Mouse (Mus musculus) E14TG2a.4 (cell line): ENCODE data around the gene Nfib.

Experiments
- H3K27me3 ChIP-seq: 2 replicates; pipeline ENCODE4 v1.6.1; 2014; ENCODE audit warnings: low read length, control low read depth; ENCODE audit not compliant: insufficient read depth
- H3K36me3 ChIP-seq: 2 replicates; pipeline ENCODE4 v1.6.1; 2014; ENCODE audit warnings: low read length, control low read depth; ENCODE audit not compliant: insufficient read depth
- H3K4me1 ChIP-seq: replicated peaks from 2 replicates; pipeline ENCODE4 v1.6.1; 2014; ENCODE audit warnings: low read depth, low read length, control low read depth
- H3K4me3 ChIP-seq: replicated peaks from 2 replicates; pipeline ENCODE4 v1.5.1; 2014; ENCODE audit warnings: mild to moderate bottlenecking, low read length
- H3K9me3 ChIP-seq: 2 replicates; pipeline ENCODE4 v1.6.1; 2014; ENCODE audit warnings: low read length, control low read depth
- CTCF ChIP-seq: conservative IDR thresholded peaks from 2 replicates; pipeline ENCODE4 v1.5.1; 2014; ENCODE audit warnings: low read length
- NANOG ChIP-seq: IDR thresholded peaks from 2 replicates; pipeline ENCODE4 v1.6.1; 2014; ENCODE audit warnings: borderline replicate concordance, low read length, mixed read lengths
- POU5F1 ChIP-seq: IDR thresholded peaks from 2 replicates; pipeline ENCODE4 v1.6.1; 2014; ENCODE audit warnings: low read length, borderline replicate concordance

Nfib gene

GRCm38 (mm10) chr4:82402666-82403065 is 302.9 kb downstream of the Nfib start:
- TF ChIP-seq POU5F1 (no peak), NANOG (no peak), CTCF (no peak)
- H3K36me3 ChIP-seq, result no peaks in the 10 kb centered on the region
- H3K4me3 ChIP-seq, result no peak overlapping the region

DNA sequence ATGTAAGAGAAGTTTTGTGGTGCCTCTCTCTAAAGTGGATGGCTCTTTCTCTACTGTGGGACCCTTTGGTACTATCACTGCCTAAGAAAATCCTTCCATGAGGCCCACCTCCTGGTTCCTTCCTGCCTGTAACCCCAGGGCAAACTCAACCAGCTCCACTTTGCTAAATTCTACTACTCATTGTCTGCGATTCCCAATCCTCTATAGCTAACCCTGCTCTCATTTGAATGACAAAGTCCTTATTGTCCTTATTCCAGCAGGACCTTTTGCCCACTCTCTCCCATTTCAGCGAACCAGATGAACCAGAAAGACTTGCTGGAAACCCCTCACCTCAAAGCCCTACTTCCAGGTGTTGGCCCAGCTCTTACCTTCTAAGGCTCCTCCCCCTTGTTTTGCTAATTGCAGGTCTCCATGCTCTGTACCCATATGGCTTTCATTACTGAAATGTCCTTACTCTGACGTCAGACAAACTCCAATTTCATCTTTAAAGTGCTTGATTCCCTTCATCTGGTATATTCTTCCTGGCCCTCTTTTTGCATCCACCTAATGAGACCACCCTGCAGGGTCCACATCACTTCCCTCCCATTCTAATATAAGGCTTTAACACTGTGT is 304.0 kb downstream of the Nfib start:
- Histone ChIP-seq H3K4me3 (0 out of 2 replicates have a peak overlapping the region, but pooled peaks have one; percentile 17), H3K36me3 (no peaks in the 10 kb centered on the region), H3K27me3 (no peaks in the 10 kb centered on the region), H3K4me1 (peaks cover 96% of the 10 kb centered on the region), H3K9me3 (no peaks in the 10 kb centered on the region)
- TF ChIP-seq CTCF (no peak), NANOG (peak; percentile 59), POU5F1 (peak; percentile 76; the same call in 1 of the 2 replicates)

More at GRCm38 (mm10) chr4:82402666-82403065, 302.9 kb downstream of the Nfib start:
- Histone ChIP-seq H3K4me1 (peaks cover 94% of the 10 kb centered on the region), H3K9me3 (no peaks in the 10 kb centered on the region), H3K27me3 (no peaks in the 10 kb centered on the region)

GRCm38 (mm10) chr4:82400536-82400935 is 305.0 kb downstream of the Nfib start:
- Histone ChIP-seq H3K36me3 (no peaks in the 10 kb centered on the region), H3K4me3 (peak overlapping the region; percentile 17), H3K27me3 (no peaks in the 10 kb centered on the region), H3K4me1 (peaks cover 94% of the 10 kb centered on the region), H3K9me3 (no peaks in the 10 kb centered on the region)
- no peak for TF ChIP-seq CTCF
- TF ChIP-seq NANOG, result no peak; the same call in 1 of the 2 replicates
- TF ChIP-seq POU5F1, result no peak

DNA sequence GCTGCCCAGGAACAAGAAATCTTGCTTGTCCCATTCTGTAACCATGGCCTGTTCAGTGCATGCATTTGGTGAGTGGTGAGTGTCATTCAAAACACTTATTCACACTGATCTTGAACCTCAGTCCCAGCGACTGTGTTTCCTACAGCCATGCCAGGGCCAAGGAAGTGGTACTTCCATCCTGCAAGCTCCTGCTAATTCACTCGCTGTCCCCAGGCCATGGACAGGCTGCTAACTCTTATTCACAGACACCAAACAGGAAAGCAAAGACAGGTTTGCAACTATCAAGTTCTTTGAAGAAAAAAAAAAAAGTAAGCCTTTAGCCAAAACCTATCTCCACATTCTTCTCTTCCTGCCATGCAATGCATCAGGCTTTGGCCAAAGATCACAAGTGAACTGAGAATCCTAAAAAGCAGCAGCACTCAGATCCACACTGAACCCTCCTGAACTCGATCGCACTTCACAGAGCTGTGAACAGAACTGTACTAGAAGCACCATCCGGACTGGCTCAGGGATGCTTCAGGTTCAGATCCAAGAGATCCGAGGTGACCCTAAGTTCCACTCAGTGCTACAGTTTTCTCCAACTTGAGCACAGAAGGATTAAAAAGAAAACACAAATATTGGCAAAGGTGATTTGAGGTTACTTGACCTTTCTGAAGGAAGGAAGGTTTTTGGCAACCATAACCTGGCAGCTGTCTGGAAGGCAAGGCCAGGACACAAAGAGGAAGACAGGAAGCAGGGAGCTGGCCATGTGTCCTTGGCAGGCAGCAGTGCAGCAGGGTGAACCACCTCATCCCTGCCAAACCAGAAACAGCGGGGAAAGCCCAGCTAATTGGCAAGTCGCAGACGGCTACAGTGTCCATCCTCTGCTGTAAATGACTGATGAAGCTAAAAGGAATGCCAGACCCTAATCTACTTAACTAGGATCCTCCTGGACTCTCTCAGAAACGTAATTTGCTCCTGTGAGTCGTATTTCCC is 305.9 kb downstream of the Nfib start:
- TF ChIP-seq POU5F1, result no peak
- no peak for TF ChIP-seq NANOG
- no peak for TF ChIP-seq CTCF
- H3K27me3 ChIP-seq, result no peaks in the 10 kb centered on the region
- H3K36me3 ChIP-seq, result no peaks in the 10 kb centered on the region
- peak overlapping the region; percentile 55 for H3K4me3 ChIP-seq
- H3K9me3 ChIP-seq, result no peaks in the 10 kb centered on the region
- peaks cover 88% of the 10 kb centered on the region for H3K4me1 ChIP-seq

GRCm38 (mm10) chr4:82398282-82398681 is 307.3 kb downstream of the Nfib start:
- no peaks in the 10 kb centered on the region for H3K36me3 ChIP-seq
- no peaks in the 10 kb centered on the region for H3K9me3 ChIP-seq
- H3K4me3 ChIP-seq, result no peak overlapping the region
- H3K4me1 ChIP-seq, result peaks cover 74% of the 10 kb centered on the region
- TF ChIP-seq CTCF (no peak), NANOG (no peak), POU5F1 (no peak)
- no peaks in the 10 kb centered on the region for H3K27me3 ChIP-seq

DNA sequence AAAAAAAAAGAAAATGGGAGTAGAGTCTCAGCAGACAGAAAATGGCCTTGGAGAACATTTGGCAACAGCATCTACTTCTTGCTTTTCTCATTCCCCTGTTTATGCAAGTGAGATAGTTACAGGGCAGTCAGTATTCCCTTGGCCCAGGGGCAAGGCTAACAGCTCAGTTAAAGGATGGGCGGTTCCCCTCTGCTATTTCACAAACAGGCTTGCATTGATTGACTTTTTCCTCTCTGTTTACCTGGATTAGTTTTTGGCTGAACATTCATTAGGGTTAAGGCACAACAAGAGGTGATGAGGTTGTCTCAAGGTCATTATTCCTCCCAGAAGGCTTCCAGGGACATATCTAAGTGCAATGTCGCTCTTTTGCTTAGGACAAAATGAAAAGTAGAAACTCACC is 308.7 kb downstream of the Nfib start:
- no peaks in the 10 kb centered on the region for H3K9me3 ChIP-seq
- no peak for TF ChIP-seq NANOG
- TF ChIP-seq CTCF, result no peak
- TF ChIP-seq POU5F1, result no peak
- no peaks in the 10 kb centered on the region for H3K36me3 ChIP-seq
- H3K27me3 ChIP-seq, result no peaks in the 10 kb centered on the region
- H3K4me3 ChIP-seq, result no peak overlapping the region
- H3K4me1 ChIP-seq, result peaks cover 68% of the 10 kb centered on the region

GRCm38 (mm10) chr4:82396003-82396402 is 309.5 kb downstream of the Nfib start:
- H3K27me3 ChIP-seq, result no peaks in the 10 kb centered on the region
- peaks cover 69% of the 10 kb centered on the region for H3K4me1 ChIP-seq
- H3K36me3 ChIP-seq, result no peaks in the 10 kb centered on the region
- TF ChIP-seq CTCF (no peak), NANOG (no peak), POU5F1 (no peak)
- no peak overlapping the region for H3K4me3 ChIP-seq
- H3K9me3 ChIP-seq, result no peaks in the 10 kb centered on the region

DNA sequence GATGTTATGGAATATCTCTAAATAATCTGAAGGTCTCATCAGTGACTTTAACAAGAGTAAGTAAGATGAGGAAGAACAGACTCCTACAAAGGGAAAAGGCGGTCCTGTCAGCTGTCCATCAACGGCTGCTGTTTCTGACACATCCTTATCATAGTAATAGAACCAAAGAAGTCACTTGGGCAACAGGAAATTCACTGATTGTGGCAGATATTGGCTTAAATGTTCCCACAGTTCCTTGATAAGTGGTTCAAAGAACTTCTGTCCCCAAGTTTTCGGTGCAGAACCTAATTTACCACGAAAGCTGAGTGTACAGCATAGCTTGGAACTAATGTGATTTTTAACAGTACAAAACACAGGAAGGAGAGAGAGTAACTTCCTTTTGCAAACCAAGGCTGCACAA is 311.2 kb downstream of the Nfib start:
- TF ChIP-seq NANOG (no peak), POU5F1 (no peak), CTCF (no peak)
- Histone ChIP-seq H3K27me3 (no peaks in the 10 kb centered on the region), H3K36me3 (no peaks in the 10 kb centered on the region), H3K4me1 (peaks cover 71% of the 10 kb centered on the region), H3K9me3 (no peaks in the 10 kb centered on the region), H3K4me3 (no peak overlapping the region)
